9 mouse cellular contexts compared by ENCODE assay signal in the genomic region with DNA sequence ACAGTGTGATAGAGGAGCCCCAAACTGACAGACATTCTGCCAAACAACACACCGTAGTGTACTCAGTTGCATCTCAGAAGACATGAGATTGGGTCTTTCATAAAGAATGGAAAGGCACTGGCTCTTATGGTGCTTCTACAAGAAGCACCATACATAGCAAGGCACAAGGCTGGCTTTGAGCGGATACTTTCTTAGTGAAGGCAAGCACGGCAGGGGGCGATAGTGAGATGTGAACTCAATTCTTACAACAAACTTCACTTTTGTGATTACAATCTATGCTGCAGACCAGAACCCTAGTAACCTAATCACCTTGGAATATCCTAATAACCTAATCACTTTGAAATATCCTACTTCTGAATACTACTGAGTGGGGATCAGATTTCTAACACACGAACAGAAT. TPM values are rescaled to one million over a fixed set of nuclear protein-coding genes. Genes with fewer than 3 reads are reported as not detected.
DNase-seq lines count a peak whose midpoint lies in the region; ATAC-seq and TF ChIP-seq lines count a peak whose summit lies in the region.
"Had no signal": no experiment of that assay in that cellular context is flagged by ENCODE, and none has a peak within 500 bp of the region (broad histone marks: within the 10 kb centered on the region; RNA-seq: fewer than 3 reads in every experiment).

No protein-coding gene starts in this region.

- no peak overlapping the region for H3K4me2 ChIP-seq in embryonic facial prominence, embryonic 14.5 days (ENCODE audit: low read depth, low read length)
- no peak overlapping the region for H3K4me2 ChIP-seq in limb, embryonic 14.5 days (replicated peaks; ENCODE audit: low read depth, low read length, severe bottlenecking)
- H3K4me2 ChIP-seq: hindbrain, embryonic 15.5 days had no signal

- no peak overlapping the region for H3K4me3 ChIP-seq in embryonic facial prominence, embryonic 14.5 days (ENCODE audit: low read depth, low read length)
- H3K4me3 ChIP-seq in limb, embryonic 14.5 days (replicated peaks; ENCODE audit: low read length): no peak overlapping the region
- H3K4me3 ChIP-seq in spleen, adult 2 months (ENCODE audit: extremely low read depth, insufficient read depth, insufficient read length): no peak overlapping the region
- H3K4me3 ChIP-seq: hindbrain, embryonic 15.5 days had no signal

- WGBS in embryonic facial prominence, embryonic 14.5 days: 42% methylated on average over 5 of the region's 5 CpGs
- WGBS in limb, embryonic 14.5 days: 57% methylated on average over 5 of the region's 5 CpGs
- WGBS in spleen, adult 2 months: 42% methylated on average over 5 of the region's 5 CpGs

- no peaks in the 10 kb centered on the region for H3K36me3 ChIP-seq in embryonic facial prominence, embryonic 14.5 days (ENCODE audit: control insufficient read depth, insufficient read depth, low read length)
- no peaks in the 10 kb centered on the region for H3K36me3 ChIP-seq in limb, embryonic 14.5 days (ENCODE audit: control insufficient read depth, insufficient read depth, low read length)
- no peaks in the 10 kb centered on the region for H3K36me3 ChIP-seq in spleen, adult 2 months (ENCODE audit: control insufficient read depth, insufficient read depth, low read length)
- H3K36me3 ChIP-seq: hindbrain, embryonic 15.5 days had no signal

- no peaks in the 10 kb centered on the region for H3K4me1 ChIP-seq in embryonic facial prominence, embryonic 14.5 days (ENCODE audit: control insufficient read depth, insufficient read depth, low read length)
- H3K4me1 ChIP-seq in limb, embryonic 14.5 days (ENCODE audit: control insufficient read depth, insufficient read depth, low read length): no peaks in the 10 kb centered on the region
- H3K4me1 ChIP-seq in spleen, adult 2 months (ENCODE audit: control insufficient read depth, insufficient read depth, insufficient read length): no peaks in the 10 kb centered on the region
- H3K4me1 ChIP-seq: hindbrain, embryonic 15.5 days had no signal

- no peak overlapping the region for H3K27ac ChIP-seq in embryonic facial prominence, embryonic 14.5 days (replicated peaks; ENCODE audit: low read depth, low read length)
- no peak overlapping the region for H3K27ac ChIP-seq in limb, embryonic 14.5 days (replicated peaks; ENCODE audit: low read depth, low read length)
- no peak overlapping the region for H3K27ac ChIP-seq in spleen, adult 2 months (ENCODE audit: insufficient read depth, low read length)
- H3K27ac ChIP-seq: hindbrain, embryonic 15.5 days had no signal

- DNase-seq in heart, adult 18-20 months: peak; percentile 3 to 54
- no peak for DNase-seq in heart, postnatal 25 days (ENCODE audit: low spot score)
- DNase-seq in right cerebral cortex, adult 2 months (ENCODE audit: low spot score in 2 of 2): peak; percentile 34 to 57
- DNase-seq in right cerebral cortex, postnatal 25 days: no peak
- peak; percentile 46 for DNase-seq in embryonic facial prominence, embryonic 14.5 days (ENCODE audit: low spot score)
- peak; percentile 50 for DNase-seq in limb, embryonic 14.5 days (ENCODE audit: low spot score)
- peak; percentile 21 to 47 for DNase-seq in spleen, adult 2 months (ENCODE audit: low read depth in 1 of 2, low spot score in 2 of 2)
- DNase-seq in cerebellum, adult 8-10 months: no peak

- no peaks in the 10 kb centered on the region for H3K27me3 ChIP-seq in embryonic facial prominence, embryonic 14.5 days (replicated peaks; ENCODE audit: control insufficient read depth, insufficient read depth, low read length)
- H3K27me3 ChIP-seq in limb, embryonic 14.5 days (ENCODE audit: control insufficient read depth, insufficient read depth, low read length): no peaks in the 10 kb centered on the region
- H3K27me3 ChIP-seq in spleen, adult 2 months (ENCODE audit: control insufficient read depth, insufficient read depth, low read length): no peaks in the 10 kb centered on the region
- H3K27me3 ChIP-seq: hindbrain, embryonic 15.5 days had no signal

- intact Hi-C loops in heart, postnatal 25 days (cut with DNase I): loop anchor here (2.0 to 10.0 kb wide), 2 partner anchors 53 to 129 kb away; no protein-coding TSS in a partner anchor

- 0 out of 2 replicates have a peak, but pooled peaks cover 4% of the 10 kb centered on the region for H3K9me3 ChIP-seq in embryonic facial prominence, embryonic 14.5 days (ENCODE audit: control insufficient read depth, low read length)
- no peaks in the 10 kb centered on the region for H3K9me3 ChIP-seq in limb, embryonic 14.5 days (ENCODE audit: control insufficient read depth, low read length)
- H3K9me3 ChIP-seq: hindbrain, embryonic 15.5 days had no signal

- no peak for TF ChIP-seq POLR2A in limb, embryonic 14.5 days (IDR thresholded peaks at IDR 0.05; ENCODE audit: borderline replicate concordance, extremely low read depth, insufficient read depth, insufficient read length)
- no peak for TF ChIP-seq POLR2A in spleen, adult 2 months (IDR thresholded peaks at IDR 0.05; ENCODE audit: low read depth, low read length)

- peak; percentile 33; the same call in 1 of the 2 replicates for TF ChIP-seq CTCF in spleen, adult 2 months (IDR thresholded peaks at IDR 0.05; ENCODE audit: extremely low read depth, insufficient read depth, insufficient read length, insufficient replicate concordance)

- no peak for ATAC-seq in embryonic facial prominence, embryonic 14.5 days (ENCODE audit: low read depth)
- ATAC-seq in limb, embryonic 14.5 days (ENCODE audit: low FRiP score, low read depth): no peak

- no peak overlapping the region for H3K9ac ChIP-seq in embryonic facial prominence, embryonic 14.5 days (ENCODE audit: low read depth, low read length)
- no peak overlapping the region for H3K9ac ChIP-seq in limb, embryonic 14.5 days (ENCODE audit: low read depth, low read length, severe bottlenecking)
- H3K9ac ChIP-seq: hindbrain, embryonic 15.5 days had no signal

RNA-seq across cellular contexts. Expression of a gene that starts 12.6 kb away (rescaled TPM):
- under 1 TPM in 1 of 2 experiments, not detected in 1; 0.33 TPM for total RNA-seq in heart, adult 18-20 months (2021)
- total RNA-seq in heart, postnatal 25 days (2021): not detected
- polyA plus RNA-seq in embryonic facial prominence, embryonic 14.5 days (2014; fragmentation: Nextera tagmentation; extraction: Ambion mirVana): 0.12 and 0.24 TPM in 2 replicates
- 0.09 and 0.13 TPM in 2 replicates for polyA plus RNA-seq in limb, embryonic 14.5 days (2012; rRNA removed)
- polyA plus RNA-seq in limb, embryonic 14.5 days (2014; fragmentation: Nextera tagmentation; extraction: Ambion mirVana): 0.17 and 0.30 TPM in 2 replicates
- 8.2 and 8.7 TPM in 2 replicates for polyA plus RNA-seq in spleen, adult 2 months (2012; rRNA removed)

RNA-seq across cellular contexts. Expression of a gene that starts 13.0 kb away (rescaled TPM):
- not detected for total RNA-seq in heart, adult 18-20 months (2021)
- not detected for total RNA-seq in heart, postnatal 25 days (2021)
- 0.99 and 1.5 TPM in 2 replicates for polyA plus RNA-seq in embryonic facial prominence, embryonic 14.5 days (2014; fragmentation: Nextera tagmentation; extraction: Ambion mirVana)
- 0.06 and 0.10 TPM in 2 replicates for polyA plus RNA-seq in limb, embryonic 14.5 days (2012; rRNA removed)
- 0.14 TPM in 1 of 2 replicates, not detected in the other for polyA plus RNA-seq in limb, embryonic 14.5 days (2014; fragmentation: Nextera tagmentation; extraction: Ambion mirVana)
- polyA plus RNA-seq in spleen, adult 2 months (2012; rRNA removed): 5.8 and 7.1 TPM in 2 replicates

RNA-seq across cellular contexts. Expression of a gene that starts 33.3 kb away (rescaled TPM):
- not detected for total RNA-seq in heart, adult 18-20 months (2021)
- not detected for total RNA-seq in heart, postnatal 25 days (2021)
- 0.10 and 0.17 TPM in 2 replicates for polyA plus RNA-seq in embryonic facial prominence, embryonic 14.5 days (2014; fragmentation: Nextera tagmentation; extraction: Ambion mirVana)
- 0.01 and 0.03 TPM in 2 replicates for polyA plus RNA-seq in limb, embryonic 14.5 days (2012; rRNA removed)
- polyA plus RNA-seq in limb, embryonic 14.5 days (2014; fragmentation: Nextera tagmentation; extraction: Ambion mirVana): 0.18 and 0.19 TPM in 2 replicates
- polyA plus RNA-seq in spleen, adult 2 months (2012; rRNA removed): 0.06 and 0.25 TPM in 2 replicates

RNA-seq across cellular contexts. Expression of a gene that starts 51.9 kb away (rescaled TPM):
- 10 to 100 TPM; 35.6 to 35.9 TPM for total RNA-seq in heart, adult 18-20 months (2021)
- total RNA-seq in heart, postnatal 25 days (2021): 10 to 100 TPM; 38.0 to 40.7 TPM
- 68.4 and 72.1 TPM in 2 replicates for polyA plus RNA-seq in embryonic facial prominence, embryonic 14.5 days (2014; fragmentation: Nextera tagmentation; extraction: Ambion mirVana)
- polyA plus RNA-seq in limb, embryonic 14.5 days (2012; rRNA removed): 24.4 and 33.6 TPM in 2 replicates
- 64.8 and 74.3 TPM in 2 replicates for polyA plus RNA-seq in limb, embryonic 14.5 days (2014; fragmentation: Nextera tagmentation; extraction: Ambion mirVana)
- polyA plus RNA-seq in spleen, adult 2 months (2012; rRNA removed): 1.00 and 1.4 TPM in 2 replicates

Comparison
In these comparisons a context has a peak if more than half of its experiments do, and no peak if none do; other contexts are left out.
1. DNase-seq: peak in heart, adult 18-20 months (2 of 2), right cerebral cortex, adult 2 months (2 of 2), embryonic facial prominence, embryonic 14.5 days (single experiment), limb, embryonic 14.5 days (single experiment) and spleen, adult 2 months (2 of 2); none in heart, postnatal 25 days (single experiment), right cerebral cortex, postnatal 25 days (single experiment) and cerebellum, adult 8-10 months (single experiment).